Mouse (Mus musculus) kidney, adult 18-20 months (tissue): ENCODE measurements around the gene Cd22.
"Not testable (repeated sequence)": the region's sequence is repeated elsewhere in the genome, so short reads cannot be mapped to it uniquely, and the experiment has no call there.

Experiments used
- DNase-seq: peaks from one replicate; pipeline ENCODE4 v3.0.0; 2021

Gene Cd22

DNA sequence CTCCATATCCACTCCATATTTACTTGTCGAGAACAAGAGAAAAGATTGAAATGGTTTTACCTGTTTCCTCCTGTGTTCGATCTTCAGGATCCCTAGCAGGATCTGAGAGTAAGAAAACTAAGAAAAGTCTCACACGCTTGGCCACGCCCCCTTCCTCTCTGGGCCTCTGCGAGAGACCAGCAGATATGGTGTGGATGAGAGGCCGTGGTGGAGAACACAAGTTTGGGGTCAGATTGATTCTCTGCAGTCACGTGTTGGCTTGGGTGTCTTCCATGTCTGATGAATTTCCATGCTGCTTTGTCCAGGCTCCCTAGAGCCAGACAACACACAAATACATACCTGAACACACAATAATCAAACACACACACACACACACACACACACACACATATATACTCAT, at the start of gene Cd22:
Gene Cd22 (minus strand): TSS at position 167 of the 400 bp plus-strand sequence.
- DNase-seq: no peak

GRCm38 (mm10) chr7:30924581-30924980, 44.4 kb upstream of the Cd22 start, which contains the start of gene Hamp2:
TSS of gene Hamp2 (minus strand) at chr7:30924681.
- not testable (repeated sequence) for DNase-seq

GRCm38 (mm10) chr7:30924071-30924470, 43.9 kb upstream of the Cd22 start:
- DNase-seq: no peak

DNA sequence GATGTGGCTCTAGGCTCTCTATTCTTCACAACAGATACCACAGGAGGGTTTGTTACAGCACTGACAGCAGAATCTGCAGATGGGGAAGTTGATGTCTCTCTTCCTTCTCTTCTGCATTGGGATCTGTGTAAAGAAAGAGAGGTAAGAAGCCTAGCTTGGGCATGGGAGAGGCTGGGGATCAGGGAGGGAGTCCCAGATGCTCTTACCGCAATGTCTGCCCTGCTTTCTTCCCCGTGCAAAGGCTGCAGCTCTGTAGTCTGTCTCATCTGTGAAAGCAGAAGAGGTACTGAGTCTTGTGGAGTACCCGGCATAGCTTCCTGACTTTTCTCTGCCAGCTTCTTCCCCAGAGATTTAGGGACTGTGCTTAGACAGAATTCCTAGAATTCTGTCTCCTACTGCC, 42.3 kb upstream of the Cd22 start:
- DNase-seq: not testable (repeated sequence)

- no peak for DNase-seq
Measured at GRCm38 (mm10) chr7:30920217-30920616, 40.1 kb upstream of the Cd22 start.

DNA sequence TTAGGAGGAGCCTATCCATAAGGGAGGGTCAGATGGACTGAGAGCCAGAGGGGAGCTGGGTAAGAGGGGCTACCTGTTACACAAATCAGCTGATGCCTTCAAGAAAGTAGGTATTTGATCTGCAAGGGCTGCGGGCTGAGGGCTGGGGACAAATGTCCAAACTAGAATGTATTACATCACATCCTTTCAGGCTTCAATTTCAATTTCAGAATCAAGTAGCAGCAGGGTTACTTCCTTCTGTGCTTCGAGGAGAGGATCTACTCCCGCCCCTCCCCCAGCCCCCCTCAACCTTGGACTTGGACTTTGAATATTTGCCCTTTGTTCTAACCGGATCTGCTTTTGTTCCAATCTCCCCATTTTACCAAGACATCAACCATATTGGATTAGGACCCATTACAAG, 37.1 kb upstream of the Cd22 start:
- DNase-seq: no peak

- no peak for DNase-seq
Measured at GRCm38 (mm10) chr7:30916713-30917112, 36.6 kb upstream of the Cd22 start.

- DNase-seq: no peak
Measured at GRCm38 (mm10) chr7:30914732-30915131, 34.6 kb upstream of the Cd22 start, which contains the start of gene Mag. TSS of gene Mag (minus strand) at chr7:30914873.

- DNase-seq: no peak
Measured at GRCm38 (mm10) chr7:30909773-30910172, 29.6 kb upstream of the Cd22 start.

DNA sequence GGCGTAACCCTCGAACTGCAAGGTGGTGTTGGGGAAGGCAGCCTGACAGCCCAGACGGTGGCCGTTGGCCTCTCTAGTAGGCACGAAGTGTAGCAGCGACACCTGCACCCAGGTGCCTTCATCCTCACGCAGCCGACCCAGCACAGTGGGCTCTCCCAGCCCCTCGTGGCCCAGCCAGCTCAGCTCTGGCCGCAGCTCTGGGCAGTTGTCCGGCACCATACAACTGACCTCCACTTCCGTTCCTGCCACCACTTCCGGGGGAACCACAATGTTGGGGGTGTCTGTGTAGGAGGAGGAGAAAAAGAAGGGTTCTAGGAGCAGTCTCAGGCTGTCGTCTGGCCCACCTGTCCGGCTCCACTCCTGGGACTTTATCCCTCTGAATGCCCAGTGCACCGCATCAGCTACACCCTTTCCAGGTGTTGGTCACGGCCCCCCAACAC, 28.9 kb upstream of the Cd22 start:
- no peak for DNase-seq

DNA sequence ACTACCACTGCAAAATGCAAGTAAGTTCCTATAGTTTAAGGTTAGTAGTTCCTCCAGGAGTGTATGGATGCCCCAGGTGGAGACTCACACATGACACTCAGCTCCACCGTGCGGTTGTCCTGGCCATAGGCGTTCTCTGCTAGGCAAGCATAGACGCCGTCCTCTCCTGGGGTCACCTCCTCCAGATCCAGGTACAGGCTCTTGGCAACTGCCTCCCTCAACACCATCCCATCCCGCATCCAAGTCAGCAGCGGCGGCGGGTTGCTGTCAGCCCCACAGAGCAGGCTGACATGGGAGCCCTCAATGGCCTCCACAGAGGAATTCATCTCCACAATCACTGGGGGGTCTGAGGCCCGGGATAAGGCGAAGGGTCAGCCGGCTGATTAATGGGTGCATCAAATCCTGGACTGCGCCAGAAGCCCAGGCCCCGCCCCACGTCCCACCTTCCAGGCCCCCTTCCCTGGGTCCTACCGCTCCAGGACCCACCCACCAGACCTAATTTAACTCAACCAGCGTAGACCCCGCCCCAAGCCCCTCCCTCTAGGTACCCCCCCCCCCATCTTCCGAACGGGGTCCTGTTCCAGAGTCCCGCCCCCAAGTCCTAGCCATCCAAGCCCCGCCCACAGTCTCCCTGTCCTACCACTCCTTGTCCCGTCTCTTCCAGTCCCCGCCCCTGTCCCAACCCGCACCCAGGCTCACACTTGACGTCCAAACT, 28.3 kb upstream of the Cd22 start:
- DNase-seq: no peak

GRCm38 (mm10) chr7:30904042-30904441, 23.9 kb upstream of the Cd22 start:
- DNase-seq: peak; percentile 15

- no peak for DNase-seq
Measured at GRCm38 (mm10) chr7:30895217-30895616, 15.1 kb upstream of the Cd22 start.

GRCm38 (mm10) chr7:30892515-30892914, 12.4 kb upstream of the Cd22 start:
- peak; percentile 16 for DNase-seq

- no peak for DNase-seq
Measured at GRCm38 (mm10) chr7:30891746-30892145, 11.6 kb upstream of the Cd22 start.

DNA sequence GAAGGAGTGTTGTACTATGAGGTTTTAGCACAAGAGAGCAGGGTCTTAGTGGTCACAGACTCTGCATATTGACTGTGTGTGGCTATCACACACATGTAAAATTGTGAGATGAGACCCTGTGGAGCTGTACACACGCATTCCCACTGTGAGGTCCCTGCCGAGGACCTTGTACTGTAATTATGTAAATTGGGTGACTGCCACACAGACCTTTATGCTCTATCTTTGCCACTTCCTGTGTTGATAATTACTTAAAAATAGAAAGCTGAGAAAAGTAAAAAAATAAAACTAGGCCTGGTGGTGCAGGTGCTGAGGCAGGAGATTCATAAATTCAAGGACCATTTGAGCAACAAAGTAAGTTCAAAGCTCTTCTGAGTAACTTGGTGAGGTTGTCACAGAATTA, 10.5 kb upstream of the Cd22 start:
- DNase-seq: no peak

GRCm38 (mm10) chr7:30888786-30889185, 8.6 kb upstream of the Cd22 start:
- DNase-seq: no peak

GRCm38 (mm10) chr7:30887568-30888188, 7.5 kb upstream of the Cd22 start:
- no peak for DNase-seq

DNA sequence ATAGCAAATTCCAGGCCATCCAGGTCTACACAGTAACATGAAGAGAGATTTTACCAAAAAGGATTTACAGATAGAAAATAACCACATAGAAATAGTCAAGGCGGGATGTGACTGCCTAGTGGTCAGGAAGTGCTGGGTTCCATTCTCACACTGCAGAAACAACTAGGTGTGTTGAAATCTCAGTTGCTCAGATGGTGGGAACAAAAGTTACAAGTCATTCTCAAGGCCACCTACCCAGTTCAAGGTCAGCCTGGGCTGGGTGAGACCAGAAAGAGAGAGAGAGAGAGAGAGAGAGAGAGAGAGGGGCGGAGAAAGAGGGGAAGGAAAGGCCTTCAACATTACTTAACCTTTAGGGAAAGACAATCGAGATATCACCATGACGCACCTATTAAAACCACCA, 6.7 kb upstream of the Cd22 start:
- DNase-seq: no peak

GRCm38 (mm10) chr7:30884047-30884446, 3.9 kb upstream of the Cd22 start:
- no peak for DNase-seq

- DNase-seq: no peak
Measured at GRCm38 (mm10) chr7:30881367-30881766, 1.2 kb upstream of the Cd22 start.

DNA sequence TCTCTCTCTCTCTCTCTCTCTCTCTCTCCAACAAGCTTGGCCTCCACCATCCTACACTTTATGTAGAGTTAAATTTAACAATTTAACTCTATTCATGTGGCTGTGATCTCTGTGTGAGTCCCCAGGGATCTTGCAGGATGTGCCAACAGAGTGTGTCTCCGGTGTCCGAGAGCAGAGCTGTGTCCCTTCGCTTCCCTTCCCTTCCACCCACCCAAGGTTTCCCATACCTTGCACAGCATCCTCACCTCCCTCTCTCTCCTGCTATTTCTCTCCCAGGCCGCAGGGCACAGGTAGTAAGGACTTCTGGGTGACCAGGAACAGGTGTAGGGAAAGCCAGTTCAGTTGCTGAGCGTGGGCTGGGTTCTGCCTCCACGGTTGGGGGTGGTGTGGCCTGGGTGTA, 1.2 kb downstream of the Cd22 start:
- DNase-seq: no peak

- DNase-seq: peak; percentile 82
Measured at GRCm38 (mm10) chr7:30873083-30873482, 7.1 kb downstream of the Cd22 start.

DNA sequence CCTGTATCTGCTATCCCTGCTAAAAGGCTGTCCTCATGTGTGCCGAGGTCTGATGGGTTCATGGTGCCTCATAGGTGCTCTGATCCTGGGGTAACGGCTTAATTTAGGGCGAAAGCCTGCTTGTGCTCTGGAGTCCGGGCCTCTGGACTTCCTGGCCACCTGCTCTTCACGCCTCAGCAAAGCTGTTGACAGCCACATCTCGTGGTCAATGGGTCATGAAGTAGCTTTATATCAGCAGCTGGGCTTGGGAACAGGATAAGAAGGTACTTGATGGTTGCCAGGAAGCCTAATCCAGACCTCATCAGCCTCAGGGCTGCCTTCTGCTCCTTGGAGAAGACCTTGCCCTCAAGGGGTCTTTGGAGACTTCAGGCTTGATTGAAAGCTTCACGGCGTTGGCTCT, 16.8 kb downstream of the Cd22 start:
- no peak for DNase-seq

DNA sequence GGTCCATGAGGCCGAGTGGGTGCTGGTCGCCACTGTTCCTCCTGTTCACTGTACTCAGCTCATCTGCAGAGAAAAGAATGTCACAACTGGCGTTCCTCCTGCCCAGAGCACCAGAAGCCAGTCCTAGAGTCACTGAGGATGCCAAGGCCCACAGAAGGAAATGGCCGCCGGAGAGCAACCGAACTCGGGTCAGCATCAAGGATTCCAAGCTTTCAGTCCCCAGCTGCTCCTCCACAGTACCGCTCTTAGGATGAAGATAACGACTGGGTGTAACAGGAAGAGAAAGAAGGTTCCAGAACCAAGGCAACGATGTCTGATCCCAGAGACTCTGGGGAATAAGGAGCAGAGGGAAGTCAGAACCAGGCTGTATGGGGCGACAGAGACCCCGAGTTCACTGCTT, 18.7 kb downstream of the Cd22 start, which contains the start of gene Ffar1:
Gene Ffar1 (minus strand): TSS at position 101 of the 400 bp plus-strand sequence.
- DNase-seq: no peak
